Mouse (Mus musculus) gastrocnemius, postnatal 36 days (tissue): ENCODE results near the gene Snrpa. TPM values are rescaled to one million over a fixed set of nuclear protein-coding genes. Genes with fewer than 3 reads are reported as not detected.

Experiments
- microRNA-seq, 2 experiments: library from miRNA; unstranded; fragments of <30 nt; microRNA quantifications; one replicate each; pipeline ENCODE4 v1.2.0; 2021
- total RNA-seq, 2 experiments: library from RNA; stranded (reverse); gene quantifications; 2 replicates each; pipeline ENCODE4 v1.2.3; 2021

The Snrpa gene
- total RNA-seq, 2 experiments from 2014 or later: 29.9 to 32.9 TPM

Small RNA genes within 50 kb of the gene (microRNA-seq; reads per million reads assigned to microRNA genes)
- 0 reads per million in 2 experiments for gene Mir1191
- gene Mir3101: 0 reads per million in 2 experiments

Other genes starting within 250 kb of the Snrpa start
- not detected for gene Cyp2a12, start 167.2 kb downstream of the Snrpa start, total RNA-seq
- under 1 TPM; 0.67 to 0.89 TPM for gene Cyp2f2, start 76.4 kb downstream of the Snrpa start, total RNA-seq
- not detected for gene Cyp2t4, start 42.6 kb downstream of the Snrpa start, total RNA-seq
- 100 to 1,000 TPM in 1 of 2 experiments, 10 to 100 TPM in 1; 99.1 to 112 TPM for gene Egln2, start 29.5 kb downstream of the Snrpa start, total RNA-seq
- gene Rab4b, start 17.4 kb downstream of the Snrpa start, total RNA-seq: 1 to 10 TPM; 8.5 to 9.3 TPM
- not detected for gene Gm21983, start 15.2 kb downstream of the Snrpa start, total RNA-seq
- under 1 TPM; 0.57 to 0.69 TPM for gene Mia, start 15.1 kb downstream of the Snrpa start, total RNA-seq
- 10 to 100 TPM; 11.6 to 18.1 TPM for gene BC024978, start 490 bp downstream of the Snrpa start, total RNA-seq
- 1 to 10 TPM; 3.3 to 3.6 TPM for gene Itpkc, start 32.4 kb upstream of the Snrpa start, total RNA-seq
- gene Coq8b, start 36.8 kb upstream of the Snrpa start, total RNA-seq: 1 to 10 TPM; 2.5 to 3.1 TPM
- gene Numbl, start 62.2 kb upstream of the Snrpa start, total RNA-seq: 1 to 10 TPM; 4.4 TPM
- gene Ltbp4, start 141.4 kb upstream of the Snrpa start, total RNA-seq: 10 to 100 TPM; 62.1 to 65.3 TPM
- 1 to 10 TPM; 1.7 to 2.1 TPM for gene Shkbp1, start 159.7 kb upstream of the Snrpa start, total RNA-seq
- not detected for gene Gm20479, start 161.1 kb upstream of the Snrpa start, total RNA-seq